Mouse (Mus musculus) spleen, postnatal 36 days (tissue): Measurements from ENCODE around the gene Tmem101.
A peak's percentile ranks its signal among the peaks of the same experiment; 100 is the strongest.

Source experiments
- DNase-seq, 2 experiments: peaks; one replicate each; pipeline ENCODE4 v3.0.0; 2022; ENCODE audit warnings: low spot score in 2 of 2, mixed read lengths in 1 of 2

Gene Tmem101

GRCm38 (mm10) chr11:102156786-102157089 is 534 bp upstream of the Tmem101 start:
- DNase-seq = no peak

DNA sequence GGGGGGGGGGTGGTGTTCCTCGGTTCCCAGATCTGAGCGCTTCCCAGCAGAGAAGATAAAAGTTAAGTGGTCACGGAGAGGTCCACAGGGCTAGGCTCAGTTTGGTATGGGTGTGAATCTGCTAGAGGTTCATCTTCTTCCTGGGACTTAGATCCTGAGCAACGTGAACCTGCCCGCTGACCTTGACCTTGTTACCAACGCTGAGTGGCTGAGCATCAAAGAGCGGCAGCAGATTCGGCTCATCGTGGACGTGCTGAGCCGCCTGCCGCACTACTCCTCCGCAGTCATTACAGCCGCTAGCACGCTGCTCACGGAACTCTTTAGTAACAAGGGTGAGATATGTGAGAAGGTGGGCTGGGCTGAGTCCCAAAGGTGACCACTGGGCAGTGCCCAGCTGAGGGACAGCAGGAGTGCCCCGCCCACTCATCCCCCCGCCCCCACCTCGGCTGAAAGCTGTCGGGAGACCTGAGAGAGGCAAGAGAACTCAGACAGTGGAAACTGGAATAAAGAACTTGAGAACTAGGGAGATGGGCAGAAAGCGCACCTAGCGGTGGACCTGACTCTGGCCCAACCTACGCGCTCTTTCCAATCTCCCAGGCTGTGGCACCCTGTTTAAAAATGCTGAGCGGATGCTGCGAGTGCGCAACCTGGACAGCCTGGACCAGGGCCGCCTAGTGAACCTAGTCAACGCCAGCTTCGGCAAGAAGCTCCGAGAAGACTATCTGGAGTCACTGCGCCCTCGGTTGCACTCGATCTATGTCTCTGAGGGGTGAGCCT is 8.8 kb downstream of the Tmem101 start:
- DNase-seq = no peak

DNA sequence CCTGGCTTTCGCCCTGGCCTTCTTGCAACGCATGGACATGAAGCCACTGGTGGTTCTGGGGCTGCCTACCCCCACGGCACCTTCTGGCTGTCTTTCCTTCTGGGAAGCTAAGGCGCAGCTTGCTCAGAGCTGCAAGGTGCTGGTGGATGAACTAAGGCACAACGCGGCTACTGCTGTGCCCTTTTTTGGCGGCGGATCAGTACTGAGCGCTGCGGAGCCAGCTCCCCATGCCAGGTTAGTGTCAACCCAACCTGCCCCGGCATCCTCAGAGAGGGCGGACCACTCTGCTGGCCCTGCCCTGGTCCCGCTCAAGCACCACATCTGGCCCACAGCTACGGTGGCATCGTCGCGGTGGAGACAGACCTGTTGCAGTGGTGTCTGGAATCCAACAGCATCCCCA is 9.7 kb downstream of the Tmem101 start:
- DNase-seq = no peak

DNA sequence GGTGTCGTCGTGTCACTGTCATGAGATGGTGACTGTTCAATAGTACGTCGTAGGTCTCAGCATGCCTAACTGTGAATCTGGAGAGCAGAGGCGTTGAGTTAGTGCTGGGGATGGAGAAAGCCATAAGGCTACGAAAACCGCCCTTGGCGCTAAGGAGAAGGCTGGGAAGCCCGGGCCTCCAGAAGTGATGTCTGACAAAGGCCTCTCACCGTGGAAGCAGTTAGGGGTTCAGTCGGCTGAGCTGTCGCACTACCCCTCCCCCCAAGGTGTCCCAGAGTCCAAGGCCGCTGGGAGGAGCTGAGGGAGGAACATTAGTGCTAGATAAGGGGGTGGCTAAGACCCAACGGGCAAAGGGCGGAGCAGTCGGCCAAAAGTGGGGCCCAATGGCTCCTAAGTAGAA is 10.2 kb downstream of the Tmem101 start:
- no peak for DNase-seq

- no peak for DNase-seq
These were observed 10.7 kb downstream of the Tmem101 start, which contains the start of gene Nags for GRCm38 (mm10) chr11:102145471-102146001. Gene Nags (plus strand): TSS chr11:102145513.

- DNase-seq = no peak
These were observed 11.2 kb downstream of the Tmem101 start for GRCm38 (mm10) chr11:102144957-102145470.

- no peak for DNase-seq
These were observed 13.8 kb downstream of the Tmem101 start for GRCm38 (mm10) chr11:102142355-102142754.

- DNase-seq = peak; percentile 29 to 37
These were observed 15.7 kb downstream of the Tmem101 start for GRCm38 (mm10) chr11:102140508-102140907.

- peak; percentile 34 to 46 for DNase-seq
These were observed 17.8 kb downstream of the Tmem101 start for GRCm38 (mm10) chr11:102138447-102138740.

DNA sequence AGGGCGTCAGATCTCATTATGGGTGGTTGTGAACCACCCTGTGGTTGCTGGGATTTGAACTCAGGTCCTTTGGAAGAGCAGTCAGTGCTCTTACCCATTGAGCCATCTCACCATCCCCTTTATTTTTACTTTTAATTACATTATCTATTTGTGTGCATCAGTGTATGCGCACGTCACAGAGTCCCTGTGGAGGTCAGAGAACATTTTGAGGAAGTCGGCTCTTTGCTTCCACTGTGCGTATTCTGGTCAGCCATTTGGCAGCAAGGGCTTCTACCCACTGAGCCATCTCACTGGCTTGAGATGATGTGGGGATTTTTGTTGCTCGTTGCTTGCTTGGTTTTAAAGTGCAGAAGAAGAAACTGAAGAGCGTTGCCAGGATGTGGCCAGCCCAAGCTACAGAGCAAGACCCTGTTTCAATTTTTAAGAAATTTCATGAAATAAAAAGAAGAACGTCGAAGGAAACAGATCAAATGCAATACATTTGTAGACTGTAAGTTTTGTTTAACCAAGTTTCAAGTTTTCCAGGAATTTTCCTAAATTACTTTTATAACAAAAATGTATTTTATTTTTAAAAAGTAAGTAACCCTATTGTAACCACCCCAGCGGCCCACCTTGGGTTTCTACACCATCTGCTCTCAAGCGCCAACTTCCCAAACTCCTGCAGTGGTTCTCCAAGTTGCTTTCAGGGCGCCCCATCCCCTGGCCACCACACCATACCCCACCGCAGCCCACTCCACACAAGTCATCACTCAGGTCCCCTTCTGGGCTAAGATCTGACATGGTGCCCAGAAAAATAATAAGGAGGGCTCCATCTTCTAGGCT is 18.4 kb downstream of the Tmem101 start:
- no peak for DNase-seq

DNA sequence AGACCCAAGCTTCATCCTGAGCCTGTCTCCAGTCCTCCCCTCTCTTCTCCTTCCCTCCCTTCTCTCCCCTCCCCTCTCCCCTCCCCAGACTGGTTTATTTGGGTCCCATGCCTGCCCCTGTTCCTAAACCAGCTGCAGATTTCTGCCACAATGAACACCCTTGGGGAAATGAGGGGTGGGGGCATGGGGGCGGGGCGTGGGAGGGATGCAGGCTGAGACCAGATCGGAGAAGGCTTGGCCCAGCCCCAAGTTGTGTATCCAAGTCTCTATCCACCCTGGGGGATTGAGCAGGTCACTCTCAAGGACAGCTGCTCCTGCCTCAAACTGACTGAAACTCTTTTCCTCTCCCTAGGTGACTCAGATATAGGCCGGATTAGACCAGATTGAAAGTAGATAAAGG is 21.7 kb downstream of the Tmem101 start:
- no peak for DNase-seq

- DNase-seq = no peak
These were observed 38.8 kb downstream of the Tmem101 start for GRCm38 (mm10) chr11:102117386-102117785.

DNA sequence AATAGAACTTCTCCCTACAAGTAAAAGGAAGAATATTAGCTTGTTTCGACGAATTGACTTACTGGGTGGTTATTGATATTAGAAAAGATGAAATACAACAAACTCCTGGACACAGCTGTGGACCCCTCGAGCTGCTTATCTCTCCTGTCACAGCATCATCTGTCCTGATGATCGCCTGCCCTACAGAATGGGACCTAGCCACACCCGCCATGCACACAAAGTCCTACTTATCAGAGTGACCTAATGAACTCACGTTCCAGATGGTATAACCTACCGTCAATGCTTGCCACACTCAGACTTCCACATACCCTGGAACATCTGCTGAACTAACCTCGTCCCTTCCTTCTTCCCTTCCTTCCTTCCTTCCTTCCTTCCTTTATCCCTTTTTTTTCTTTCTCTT is 40.0 kb downstream of the Tmem101 start:
- no peak for DNase-seq

GRCm38 (mm10) chr11:102111576-102111975 is 44.6 kb downstream of the Tmem101 start:
- no peak for DNase-seq

- DNase-seq = no peak
These were observed 48.5 kb downstream of the Tmem101 start, which contains the start of gene Pyy for GRCm38 (mm10) chr11:102107732-102108131. Gene Pyy (minus strand): TSS chr11:102107832.

GRCm38 (mm10) chr11:102106911-102107310 is 49.3 kb downstream of the Tmem101 start:
- DNase-seq = no peak
